Mouse (Mus musculus) left cerebral cortex, adult 11 months (tissue): ENCODE measurements around the gene Gm28043.

Experiments used
- DNase-seq: peaks from one replicate; pipeline ENCODE4 v3.0.0; 2022; ENCODE audit warnings: low spot score

Gene Gm28043

DNA sequence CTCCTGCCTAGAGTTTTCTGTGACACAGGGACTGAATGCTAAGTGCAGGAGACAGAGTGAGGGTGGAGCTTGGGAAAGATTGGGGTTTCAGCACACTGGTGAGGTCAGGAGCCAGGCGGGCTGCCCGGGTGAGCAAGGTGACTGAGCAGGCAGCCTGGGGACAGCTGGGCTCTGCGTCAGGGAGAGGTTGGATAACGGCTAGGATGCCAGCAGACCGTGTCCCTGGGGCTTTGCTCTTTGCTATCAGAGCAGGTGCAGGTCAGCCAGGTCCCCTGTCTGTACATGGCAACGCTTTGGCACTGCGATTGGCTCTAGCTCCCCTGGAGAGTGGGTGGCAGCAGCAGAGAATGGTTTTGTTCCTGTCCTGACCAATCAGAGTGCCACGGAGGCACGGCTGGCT lies 12.6 kb downstream of the Gm28043 start:
- no peak for DNase-seq

DNA sequence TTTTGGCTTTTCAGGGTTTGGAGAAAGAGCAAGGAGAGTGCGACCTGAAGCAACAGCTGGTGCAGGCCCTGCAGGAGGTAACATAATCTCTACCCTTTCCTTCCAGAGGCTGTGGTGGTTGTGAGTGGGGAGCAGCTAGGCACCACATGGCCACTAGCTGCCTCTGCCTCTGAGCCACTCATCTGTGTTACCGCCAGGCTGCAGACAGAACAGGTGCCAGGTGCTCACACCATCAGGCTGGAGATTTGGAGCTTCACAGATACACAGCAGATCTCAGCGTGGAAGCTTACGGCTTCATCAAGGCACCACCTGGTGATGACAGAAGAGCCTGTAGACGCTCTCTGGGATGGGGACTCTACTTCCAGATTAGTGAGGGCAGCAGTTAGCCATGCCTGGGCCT lies 14.3 kb downstream of the Gm28043 start:
- no peak for DNase-seq

DNA sequence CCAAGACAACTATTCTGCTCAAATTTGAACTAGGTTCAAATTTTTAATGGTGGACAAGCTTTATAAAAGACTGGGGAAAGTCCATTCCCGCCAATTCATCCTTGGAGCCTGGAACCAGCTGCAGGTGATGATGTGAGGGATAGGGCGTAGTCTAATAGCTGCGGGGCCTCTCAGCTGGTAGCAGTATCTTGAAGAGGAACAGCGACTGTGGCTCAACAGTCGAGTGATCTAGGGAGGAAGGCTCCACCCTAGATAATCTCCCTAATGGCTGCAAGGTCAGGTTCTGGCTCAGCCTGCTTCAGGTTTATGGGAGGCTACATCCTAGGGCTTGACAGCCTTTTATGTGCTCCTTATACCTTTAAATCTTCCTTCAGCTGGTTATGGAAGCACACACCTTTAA lies 14.9 kb downstream of the Gm28043 start:
- DNase-seq: no peak

DNA sequence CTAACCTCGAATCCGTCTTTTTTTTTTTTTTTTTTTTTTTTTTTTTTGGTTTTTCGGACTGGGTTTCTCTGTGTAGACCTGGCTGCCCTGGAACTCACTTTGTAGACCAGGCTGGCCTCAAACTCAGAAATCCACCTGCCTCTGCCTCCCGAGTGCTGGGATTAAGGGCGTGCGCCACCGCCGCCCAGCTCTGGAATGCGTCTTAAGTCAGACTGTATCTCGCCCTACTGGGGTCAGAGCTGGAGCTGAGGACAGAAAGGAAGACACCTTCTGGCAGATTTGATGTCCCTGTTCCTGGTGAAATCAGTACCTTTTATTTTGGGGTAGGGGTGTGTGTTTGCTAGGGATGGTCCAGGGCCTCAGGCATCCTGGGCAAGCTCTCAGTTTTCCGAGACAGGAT lies 17.6 kb downstream of the Gm28043 start:
- DNase-seq: no peak

DNA sequence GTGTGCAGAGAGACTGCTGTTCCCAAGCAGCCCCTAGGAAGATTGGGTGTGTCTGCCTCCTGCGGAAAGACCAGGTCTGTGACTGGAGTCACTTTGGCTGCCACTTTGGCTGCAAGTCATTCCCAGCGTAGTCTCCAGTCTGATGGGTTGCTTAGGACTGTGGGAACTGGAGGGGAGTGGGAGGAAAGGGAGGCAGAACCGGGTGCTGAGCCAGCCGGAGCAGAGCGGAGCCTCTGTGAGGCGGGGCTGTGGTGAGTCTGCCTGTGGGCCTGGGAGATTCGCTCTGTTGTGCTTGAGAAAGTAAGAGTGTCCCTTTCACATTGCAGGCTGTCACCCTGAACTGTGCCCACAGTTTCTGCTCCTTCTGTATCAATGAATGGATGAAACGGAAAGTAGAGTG lies 20.8 kb downstream of the Gm28043 start:
- DNase-seq: no peak

DNA sequence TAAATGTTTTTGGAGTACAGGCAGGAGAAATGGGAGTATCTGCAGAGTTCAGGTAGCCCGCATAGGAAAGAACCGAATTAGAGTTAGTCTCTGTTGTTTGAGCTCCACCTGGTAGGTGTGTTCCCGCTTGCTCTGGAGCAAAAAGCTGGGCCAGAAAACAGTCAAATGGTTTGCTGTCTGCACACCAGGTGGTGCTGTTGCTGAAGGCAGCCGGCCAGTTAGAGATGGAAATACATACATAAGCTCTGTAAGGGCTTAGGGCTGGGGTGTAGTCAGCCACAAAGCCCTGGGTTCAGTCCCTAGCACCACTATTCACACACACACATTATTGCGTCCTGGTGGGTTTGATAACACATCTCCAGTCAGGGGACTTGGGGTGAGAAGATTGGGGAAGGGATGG lies 21.4 kb downstream of the Gm28043 start:
- no peak for DNase-seq

DNA sequence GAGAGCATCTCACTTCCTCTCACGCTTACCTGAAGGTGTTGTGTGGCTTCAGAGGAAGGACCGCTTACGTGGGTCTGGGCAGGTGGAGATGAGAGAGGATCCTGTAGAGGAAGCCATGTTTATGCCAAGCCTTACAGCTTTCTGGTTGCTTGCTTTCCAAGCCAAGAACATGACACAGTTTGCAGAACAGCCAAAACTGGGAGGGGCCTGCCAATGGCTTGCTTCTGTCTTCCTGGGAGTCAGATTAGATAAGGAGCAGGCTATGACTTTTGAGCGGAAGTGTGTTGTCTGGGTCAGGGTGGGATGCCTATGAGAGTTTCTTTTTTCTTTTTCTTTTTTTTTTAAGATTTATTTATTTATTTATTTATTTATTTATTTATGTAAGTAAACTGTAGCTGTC lies 22.7 kb downstream of the Gm28043 start:
- no peak for DNase-seq

DNA sequence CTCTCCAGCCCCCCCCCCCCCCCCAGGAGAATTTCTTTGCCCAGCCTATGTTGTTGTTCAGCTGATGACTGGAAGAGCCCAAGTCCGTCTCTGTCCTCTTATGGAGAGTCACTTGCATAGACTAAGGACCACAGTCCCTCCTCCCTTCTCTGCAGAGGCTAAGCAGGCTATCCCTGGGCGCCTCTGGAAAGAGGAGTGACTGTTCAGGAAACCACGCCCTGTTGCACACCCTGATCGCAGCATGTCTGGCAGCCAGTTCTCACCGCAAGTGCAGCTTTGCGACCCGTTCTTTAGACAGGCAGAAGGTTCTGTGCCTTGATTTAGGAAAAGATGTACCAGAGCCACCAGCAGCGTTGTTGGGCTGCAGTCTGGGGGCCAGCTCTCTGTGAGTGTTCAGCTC lies 23.2 kb downstream of the Gm28043 start:
- no peak for DNase-seq

DNA sequence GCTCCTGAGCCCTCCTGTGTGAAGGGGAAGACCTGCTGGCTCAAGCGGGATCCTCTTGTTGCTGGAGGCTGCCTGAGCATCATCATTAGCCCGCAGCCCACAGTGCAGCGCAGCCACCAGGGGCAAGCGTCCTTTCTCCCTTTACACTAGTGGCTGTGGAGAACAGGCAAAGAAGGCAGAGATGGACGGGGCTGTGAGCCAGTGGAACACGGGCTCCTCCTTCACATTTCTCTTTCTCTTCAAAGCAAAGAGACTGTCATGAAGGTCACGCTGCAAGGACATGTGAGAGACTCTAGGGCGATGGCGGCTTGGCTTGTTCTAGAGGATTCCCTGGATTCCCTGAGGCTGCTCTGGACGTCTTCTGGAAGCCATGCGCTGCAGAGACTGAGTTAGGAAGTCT lies 26.3 kb downstream of the Gm28043 start:
- DNase-seq: no peak

DNA sequence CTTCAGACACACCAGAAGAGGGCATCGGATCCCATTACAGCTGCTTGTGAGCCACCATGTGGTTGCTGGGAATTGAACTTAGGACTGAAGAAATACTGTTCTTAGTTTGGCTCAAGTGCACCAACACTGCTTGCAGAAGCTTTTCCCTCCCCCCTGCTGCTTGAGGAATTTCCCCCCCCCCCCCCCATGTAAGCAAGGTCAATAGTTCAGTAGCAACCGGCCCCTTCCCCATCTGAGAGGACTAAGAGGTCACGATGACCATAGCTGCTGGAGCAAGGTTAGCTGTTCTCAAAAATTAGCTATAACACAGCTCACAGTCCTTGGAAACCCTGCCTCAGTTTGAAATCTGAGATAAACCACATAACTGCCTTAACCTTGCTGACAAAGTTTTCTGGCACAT lies 27.5 kb downstream of the Gm28043 start:
- no peak for DNase-seq

DNA sequence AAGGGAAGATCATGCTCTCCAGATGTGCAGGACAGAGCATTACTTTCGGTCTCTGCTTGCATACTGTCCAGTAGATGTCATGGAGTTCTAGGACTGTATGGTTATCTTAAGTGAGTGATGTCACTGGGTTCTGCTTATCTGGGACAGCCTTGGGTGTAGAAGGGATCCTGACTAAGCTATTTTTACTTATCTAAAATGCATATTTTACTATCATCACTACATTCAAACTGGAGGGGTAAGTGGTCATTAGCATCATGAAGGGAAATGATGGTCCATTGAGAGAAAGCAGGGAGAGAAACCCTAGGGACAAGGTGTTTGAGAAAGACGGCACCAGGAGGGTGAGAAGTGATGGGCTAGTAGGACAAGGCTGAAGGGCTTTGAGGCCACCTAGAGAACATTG lies 43.6 kb downstream of the Gm28043 start:
- no peak for DNase-seq

DNA sequence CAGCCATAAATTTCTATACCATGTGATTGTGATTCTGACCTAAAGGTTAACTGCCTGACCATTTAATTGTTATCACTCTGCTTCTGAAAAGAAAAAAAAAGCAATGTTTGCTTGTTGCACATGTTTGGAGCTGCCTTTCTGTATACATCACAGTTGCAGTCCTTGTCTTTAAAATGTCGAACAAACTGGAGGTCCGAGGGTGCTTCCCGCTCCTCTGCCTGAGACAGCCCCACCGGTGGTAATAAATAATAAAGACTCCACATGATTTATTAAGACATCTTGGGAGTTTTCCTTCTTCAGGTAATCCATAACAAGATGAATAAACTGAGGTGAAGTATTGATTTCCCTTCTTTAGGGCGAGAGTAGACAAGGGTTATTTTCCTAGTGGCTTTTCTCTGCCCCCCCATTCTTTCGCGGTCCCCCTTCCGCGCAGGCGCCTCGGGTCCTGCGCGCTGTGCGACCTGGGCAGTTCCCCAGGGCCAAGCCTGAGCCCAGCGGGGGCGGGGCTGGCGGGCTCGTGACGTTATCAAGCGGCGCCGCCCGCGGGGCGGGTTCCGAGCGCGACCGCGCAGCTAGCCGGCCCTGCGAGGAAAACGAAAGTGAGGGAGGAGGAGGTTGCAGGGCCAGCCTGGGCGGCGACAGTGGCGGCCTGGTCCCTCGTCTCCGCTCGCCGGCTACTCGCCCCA lies 45.5 kb downstream of the Gm28043 start, which contains the start of gene Cmtr1:
Gene Cmtr1 (plus strand): TSS at position 520 of the 686 bp plus-strand sequence.
- peak; percentile 89 for DNase-seq

DNA sequence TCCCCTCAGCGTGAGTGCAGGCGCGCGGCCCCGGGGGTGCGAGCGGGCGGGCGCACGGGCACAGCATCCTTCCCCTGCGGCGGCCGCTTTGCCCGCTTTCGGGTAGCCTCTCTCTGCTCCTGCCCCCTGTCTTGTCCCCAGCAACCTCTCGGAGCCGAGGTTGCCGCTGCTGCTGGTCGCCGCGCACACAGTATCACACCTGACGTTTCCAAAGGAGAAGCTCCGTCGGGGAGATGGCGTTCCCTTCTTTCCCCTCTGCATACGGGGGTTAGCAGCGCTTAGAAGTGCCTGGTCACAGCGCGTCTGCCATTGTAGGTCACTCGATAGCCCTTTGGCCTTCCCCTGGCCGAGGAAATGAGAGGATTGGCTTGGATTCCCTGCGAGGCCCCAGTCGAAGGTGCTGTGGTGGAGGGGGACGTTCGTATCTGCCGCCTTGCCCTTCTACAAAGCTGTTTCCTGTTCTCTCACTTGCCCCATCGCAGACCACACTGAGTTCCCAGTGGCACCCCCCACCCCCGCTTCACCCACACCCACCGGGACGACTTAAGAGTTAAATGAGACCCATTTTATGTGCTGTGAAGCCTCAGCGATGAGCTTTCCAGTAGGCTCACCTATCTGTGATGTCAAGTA lies 46.2 kb downstream of the Gm28043 start:
- DNase-seq: peak; percentile 17

DNA sequence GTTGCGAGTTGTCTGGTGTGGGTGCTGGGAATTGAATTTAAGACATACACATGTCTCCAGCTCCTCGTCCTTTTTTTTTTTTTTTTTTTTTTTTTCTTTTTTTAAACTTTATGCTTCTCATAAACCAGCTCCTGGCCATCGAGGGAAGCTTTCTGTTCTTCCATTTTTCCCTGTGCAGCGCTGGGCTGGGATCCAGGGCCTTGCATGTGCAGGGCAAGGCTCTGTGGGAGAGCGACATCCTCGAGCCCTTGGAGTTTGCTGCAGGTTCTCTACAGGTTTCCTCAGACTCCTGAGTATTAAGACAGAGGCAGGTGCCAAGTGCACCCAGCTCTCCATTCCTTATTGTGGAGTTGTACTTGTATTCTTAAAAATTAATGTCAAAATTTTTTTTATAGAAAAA lies 47.5 kb downstream of the Gm28043 start:
- no peak for DNase-seq

DNA sequence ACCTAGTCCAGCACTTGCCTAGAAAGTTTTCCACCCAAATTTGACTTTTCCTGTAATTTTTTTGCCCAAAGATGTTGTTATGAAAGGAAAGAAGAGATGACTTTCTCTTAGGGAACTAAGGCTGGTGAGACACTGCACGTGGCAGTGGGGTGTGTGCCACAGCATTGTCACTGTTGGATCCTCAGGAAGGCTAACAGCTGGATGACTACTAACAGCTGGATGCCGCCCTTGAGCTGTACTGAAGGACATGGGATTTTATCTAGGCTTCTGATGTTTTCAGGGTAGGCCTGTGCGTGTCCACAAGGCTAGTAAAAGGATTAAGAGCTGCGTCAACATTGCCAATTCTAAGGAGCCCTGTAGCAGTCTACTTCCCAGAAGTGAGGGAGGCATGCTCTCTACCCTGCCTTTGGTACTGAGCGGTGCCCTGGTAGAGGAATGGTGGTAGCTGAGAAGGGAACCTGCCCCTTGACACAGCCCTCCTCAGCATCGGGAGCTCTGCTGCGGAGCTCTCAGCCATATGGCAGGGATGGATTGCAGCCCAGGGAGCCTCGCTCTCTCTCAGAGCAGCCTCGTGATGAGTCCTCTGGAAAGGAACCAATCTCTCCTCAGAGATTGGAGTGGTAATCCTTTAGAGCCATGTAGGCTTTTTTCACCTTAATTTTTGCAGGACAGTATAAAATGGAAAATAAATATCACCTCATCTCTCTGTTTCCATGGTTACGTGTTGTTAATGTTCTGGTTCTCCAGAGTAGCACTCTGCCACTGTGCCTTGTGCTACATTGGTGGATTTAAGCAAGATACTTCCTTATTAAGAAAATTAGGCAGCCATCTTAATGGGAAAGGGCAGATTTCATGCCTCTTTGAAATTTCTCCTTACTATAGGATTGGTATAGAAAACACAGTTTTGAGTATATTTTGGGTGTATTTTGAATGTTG lies 53.6 kb downstream of the Gm28043 start:
- peak; percentile 28 for DNase-seq

DNA sequence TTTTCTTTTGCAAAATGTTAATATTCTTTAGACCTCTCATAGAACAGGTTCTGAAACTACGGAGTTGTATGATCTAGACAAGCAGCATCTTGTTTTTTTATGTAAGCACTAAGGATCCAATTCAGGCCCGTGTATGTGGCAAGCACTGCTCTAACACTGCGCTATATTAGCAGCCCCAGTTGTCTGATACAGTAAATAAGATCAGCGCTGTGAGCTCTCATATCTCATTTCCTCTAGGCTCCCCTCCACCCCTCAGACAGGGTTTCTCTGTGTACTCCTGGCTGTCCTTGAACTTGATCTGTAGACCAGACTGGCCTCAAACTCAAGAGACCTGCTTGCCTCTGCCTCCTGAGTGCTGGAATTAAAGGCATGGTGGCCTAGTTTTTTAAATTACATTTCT lies 54.4 kb downstream of the Gm28043 start:
- DNase-seq: no peak

DNA sequence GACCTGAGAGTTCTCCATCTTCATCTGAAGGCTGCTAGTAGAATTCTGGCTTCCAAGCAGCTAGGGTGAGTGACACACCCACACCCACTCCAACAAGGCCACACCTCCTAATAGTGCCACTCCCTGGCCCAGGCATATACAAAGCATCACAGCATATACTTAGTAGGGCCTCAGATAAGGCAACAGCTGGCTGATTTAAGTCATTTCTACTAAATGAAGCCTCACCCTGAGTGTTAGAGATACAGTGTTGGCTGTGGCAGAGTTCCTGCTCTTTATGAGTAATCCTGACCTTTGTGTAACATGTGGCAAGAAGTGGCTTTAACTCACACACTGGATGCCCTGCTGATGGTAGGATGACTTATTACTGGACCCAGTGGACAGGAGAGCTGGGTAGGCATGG lies 55.3 kb downstream of the Gm28043 start:
- DNase-seq: no peak

DNA sequence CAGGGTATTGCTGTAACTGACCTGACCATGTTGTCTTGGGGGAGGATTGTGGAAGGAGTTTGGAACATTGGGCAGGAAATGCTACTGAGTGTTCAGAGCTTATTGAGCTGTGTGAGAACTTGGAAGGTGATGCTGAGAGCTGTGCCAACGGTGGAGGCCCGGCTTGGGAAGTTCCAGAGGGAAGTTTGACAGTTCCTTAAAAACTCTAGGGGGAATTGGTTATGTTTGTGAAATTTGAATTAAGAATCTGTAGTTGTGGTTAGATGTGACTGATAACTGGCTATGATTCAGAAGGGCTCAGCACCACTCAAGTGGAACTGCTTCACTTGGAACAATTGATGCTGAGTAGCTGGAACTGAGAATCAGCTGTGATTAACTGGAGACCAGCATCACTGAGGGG lies 56.3 kb downstream of the Gm28043 start:
- DNase-seq: no peak

DNA sequence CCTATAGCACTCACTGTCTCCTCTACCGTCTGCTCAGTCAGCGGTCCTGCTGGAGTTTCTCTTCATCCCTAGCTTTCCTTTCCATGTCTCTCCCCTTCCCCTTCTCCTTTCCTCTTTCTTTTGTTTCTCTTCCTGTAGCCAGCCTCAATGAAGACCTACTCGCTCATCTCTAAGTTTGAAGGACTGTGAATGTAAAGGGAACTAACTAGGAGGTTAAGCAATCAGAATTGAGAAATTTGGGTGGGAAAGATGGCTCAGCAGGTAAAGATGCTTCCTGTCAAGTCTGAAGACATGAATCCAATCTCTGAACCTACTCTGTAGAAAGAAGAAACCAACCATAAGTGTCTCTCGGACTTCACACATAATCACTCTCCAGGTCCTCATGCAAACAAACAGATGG lies 58.6 kb downstream of the Gm28043 start:
- DNase-seq: no peak

DNA sequence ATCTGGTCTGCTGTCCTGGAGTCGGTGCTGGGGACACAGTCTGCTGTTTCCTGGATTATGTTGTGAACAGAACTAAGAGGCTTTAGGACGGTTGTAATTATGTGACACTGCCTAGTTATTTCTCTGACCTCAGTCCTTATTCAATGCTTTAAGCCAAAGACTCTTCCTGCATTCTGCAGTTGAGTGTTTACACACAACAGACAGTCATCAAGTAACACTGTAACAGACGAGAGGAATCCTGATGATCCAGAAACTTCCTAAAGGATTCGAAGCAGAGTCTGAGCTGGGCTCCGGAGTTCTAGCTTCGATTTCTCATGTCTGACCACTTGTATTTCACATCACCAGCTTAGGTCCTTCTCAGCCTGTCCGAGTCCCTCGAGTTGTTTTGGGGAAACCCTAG lies 63.9 kb downstream of the Gm28043 start:
- no peak for DNase-seq

DNA sequence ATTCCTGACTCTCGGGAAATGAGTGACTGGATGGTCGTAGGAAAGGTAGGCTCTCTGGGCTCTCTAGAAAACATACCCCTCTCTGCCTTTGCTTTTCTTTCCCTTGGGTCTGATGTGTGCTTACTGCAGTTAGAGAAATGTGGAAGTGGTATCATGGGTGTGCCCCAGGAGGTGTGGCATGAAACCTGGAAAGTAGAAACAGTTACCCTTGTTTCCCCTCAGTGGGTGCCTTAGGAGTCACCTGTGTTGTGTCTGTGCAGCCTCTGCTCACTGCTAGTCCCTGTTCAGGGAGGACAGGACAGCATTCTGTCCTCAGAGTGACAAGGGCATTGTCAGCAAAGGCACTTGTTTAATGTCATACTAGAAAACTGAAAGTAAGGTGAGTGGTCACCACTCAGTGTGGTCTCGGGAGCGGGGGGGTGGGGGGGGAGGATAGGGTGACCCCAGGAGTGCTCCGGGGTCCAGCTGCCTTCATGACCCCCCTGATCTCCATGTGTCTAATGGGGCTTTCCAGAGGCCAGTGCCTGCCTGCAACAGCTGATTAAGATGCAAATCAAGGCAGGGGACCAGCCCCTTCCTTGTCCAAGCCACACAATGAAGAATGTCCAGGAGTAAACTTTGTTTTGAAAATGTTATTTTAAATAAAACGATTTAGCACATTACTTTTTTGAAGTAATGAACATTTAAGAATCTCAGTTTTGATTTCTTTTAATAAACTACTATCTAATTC lies 64.5 kb downstream of the Gm28043 start:
- DNase-seq: no peak

DNA sequence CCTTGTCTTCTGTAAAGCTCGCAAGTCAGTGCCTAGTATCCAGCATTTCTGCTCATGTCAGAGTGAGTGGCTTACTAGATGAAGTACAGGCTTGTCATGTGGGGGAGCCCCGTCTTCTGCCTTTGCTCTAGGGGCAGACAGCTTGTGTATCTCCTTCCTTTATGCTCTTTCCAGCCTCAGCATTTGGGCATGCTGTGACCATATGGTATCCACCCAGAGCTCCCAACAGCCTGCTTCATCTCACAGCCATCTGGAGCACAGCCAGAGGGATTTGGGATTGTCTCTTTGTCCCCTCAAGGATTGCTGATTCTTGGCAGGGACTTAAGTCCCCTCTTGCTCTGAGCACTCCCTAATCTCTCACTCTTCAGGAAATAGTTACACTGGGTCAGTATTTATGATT lies 65.5 kb downstream of the Gm28043 start:
- DNase-seq: no peak
